Mouse (Mus musculus) olfactory bulb, adult 2 months (tissue): ENCODE measurements around the gene Obsl1.

ENCODE experiments used
- CTCF ChIP-seq: fragments of 200-500 bp; IDR thresholded peaks from 2 replicates; pipeline ENCODE4 v1.5.1; 2012; ENCODE audit warnings: low read depth, mild to moderate bottlenecking, low read length, moderate library complexity; ENCODE audit not compliant: insufficient read depth
- POLR2A ChIP-seq: fragments of 200-500 bp; IDR thresholded peaks from 2 replicates; pipeline ENCODE4 v1.6.1; 2012; ENCODE audit warnings: mild to moderate bottlenecking, low read depth, low read length, moderate library complexity; ENCODE audit not compliant: insufficient read depth

- no peak for TF ChIP-seq POLR2A
- TF ChIP-seq CTCF, result no peak
These were observed 32.4 kb upstream of the Obsl1 start for GRCm38 (mm10) chr1:75538597-75539190.
